Comparison of ENCODE assay signal across 32 mouse cellular contexts in the genomic region with DNA sequence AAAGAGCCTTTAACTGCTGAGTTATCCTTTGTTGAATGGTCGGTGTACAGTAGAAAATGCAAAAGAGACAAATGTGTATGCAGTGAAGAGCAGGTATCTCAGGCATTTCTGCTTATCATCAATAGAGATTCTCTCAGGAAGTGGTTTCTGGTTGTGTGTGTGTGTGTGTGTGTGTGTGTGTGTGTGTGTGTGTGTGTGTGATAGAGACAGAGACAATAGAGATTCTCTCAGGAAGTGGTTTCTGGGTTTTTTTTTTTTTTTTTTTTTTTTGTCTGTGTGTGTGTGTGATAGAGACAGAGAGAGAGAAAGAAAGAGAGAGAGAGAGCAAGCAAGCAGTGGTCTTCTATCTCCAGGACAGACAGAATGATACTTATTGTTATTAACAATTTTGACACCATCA. TPM values are rescaled to one million over a fixed set of nuclear protein-coding genes. Genes with fewer than 3 reads are reported as not detected.
"Had no signal": no experiment of that assay in that cellular context is flagged by ENCODE, and none has a peak within 500 bp of the region (broad histone marks: within the 10 kb centered on the region; RNA-seq: fewer than 3 reads in every experiment).

No protein-coding gene starts in this region.

- H3K36me3 ChIP-seq: limb, embryonic 10.5 days; limb, embryonic 12.5 days; limb, embryonic 13.5 days; limb, embryonic 15.5 days; liver, embryonic 12.5 days; liver, embryonic 13.5 days; liver, embryonic 15.5 days; lung, embryonic 15.5 days; midbrain, embryonic 10.5 days; midbrain, embryonic 12.5 days; midbrain, embryonic 13.5 days; midbrain, embryonic 15.5 days had no signal

- H3K9ac ChIP-seq: limb, embryonic 12.5 days; limb, embryonic 13.5 days; limb, embryonic 15.5 days; liver, embryonic 12.5 days; liver, embryonic 13.5 days; liver, embryonic 14.5 days; liver, embryonic 15.5 days; liver, postnatal 0 days; lung, embryonic 14.5 days; lung, embryonic 15.5 days; midbrain, embryonic 12.5 days; midbrain, embryonic 13.5 days; midbrain, embryonic 15.5 days had no signal

- H3K4me3 ChIP-seq: limb, embryonic 10.5 days; limb, embryonic 12.5 days; limb, embryonic 13.5 days; limb, embryonic 15.5 days; liver, embryonic 12.5 days; liver, embryonic 13.5 days; liver, embryonic 15.5 days; lung, embryonic 15.5 days; megakaryocyte, embryonic 14.5 days; midbrain, embryonic 10.5 days; midbrain, embryonic 12.5 days; midbrain, embryonic 13.5 days; midbrain, embryonic 15.5 days; myocyte had no signal

- H3K27ac ChIP-seq: limb, embryonic 10.5 days; limb, embryonic 12.5 days; limb, embryonic 13.5 days; limb, embryonic 15.5 days; liver, embryonic 12.5 days; liver, embryonic 13.5 days; liver, embryonic 14.5 days; liver, embryonic 15.5 days; lung, embryonic 15.5 days; macrophage; midbrain, embryonic 10.5 days; midbrain, embryonic 12.5 days; midbrain, embryonic 13.5 days; midbrain, embryonic 15.5 days had no signal

- H3K4me1 ChIP-seq: limb, embryonic 10.5 days; limb, embryonic 12.5 days; limb, embryonic 13.5 days; limb, embryonic 15.5 days; liver, embryonic 12.5 days; liver, embryonic 13.5 days; liver, embryonic 15.5 days; lung, embryonic 15.5 days; megakaryocyte, embryonic 14.5 days; midbrain, embryonic 10.5 days; midbrain, embryonic 12.5 days; midbrain, embryonic 13.5 days; midbrain, embryonic 15.5 days had no signal

- H3K9me3 ChIP-seq: limb, embryonic 10.5 days; limb, embryonic 12.5 days; limb, embryonic 13.5 days; limb, embryonic 15.5 days; liver, embryonic 12.5 days; liver, embryonic 13.5 days; liver, embryonic 15.5 days; lung, embryonic 15.5 days; midbrain, embryonic 10.5 days; midbrain, embryonic 12.5 days; midbrain, embryonic 13.5 days; midbrain, embryonic 15.5 days had no signal

- H3K27me3 ChIP-seq: limb, embryonic 12.5 days; limb, embryonic 13.5 days; limb, embryonic 15.5 days; liver, embryonic 12.5 days; liver, embryonic 13.5 days; liver, embryonic 15.5 days; lung, embryonic 15.5 days; megakaryocyte, embryonic 14.5 days; midbrain, embryonic 12.5 days; midbrain, embryonic 13.5 days; midbrain, embryonic 15.5 days had no signal

- DNase-seq: left cerebral cortex, postnatal 4 days; liver; liver, embryonic 13.5 days; liver, postnatal 0 days; lung, adult 18-20 months; lung, adult 2 months; lung, embryonic 14.5 days; lung, postnatal 10 days; lung, postnatal 14 days; lung, postnatal 36 days; lung, postnatal 4 days; midbrain, embryonic 14.5 days had no signal

RNA-seq across cellular contexts. Expression of a gene that starts 15.0 kb away (rescaled TPM):
- total RNA-seq: liver, adult 2 months; megakaryocyte progenitor cell, adult 5-6 weeks; megakaryocyte, adult 5-6 weeks; megakaryocyte-erythroid progenitor cell, adult 5-6 weeks; monocyte, adult 5-6 weeks had no signal
- polyA plus RNA-seq: liver, adult 2 months; macrophage had no signal
